Mouse (Mus musculus) liver, embryonic 13.5 days (tissue): ENCODE measurements around the gene Cit. TPM values are rescaled to one million over a fixed set of nuclear protein-coding genes. Genes with fewer than 3 reads are reported as not detected.

Experiments used
- ATAC-seq: fragments of 200-750 bp; cut with Nextera tagmentation; 2 replicates; pipeline ENCODE4 v1.8.0; 2017; ENCODE audit warnings: low read depth, mild to moderate bottlenecking, moderate number of reproducible peaks, moderate library complexity
- DNase-seq: peaks from one replicate; pipeline ENCODE4 v3.0.0; 2022
- H3K27ac ChIP-seq: fragments of 300-500 bp; sonication (generic); 2 replicates; pipeline ENCODE4 v1.5.1; 2015; ENCODE audit warnings: moderate library complexity, mild to moderate bottlenecking, inconsistent platforms
- H3K27me3 ChIP-seq: fragments of 300-500 bp; sonication (generic); 2 replicates; pipeline ENCODE4 v1.6.1; 2015; ENCODE audit warnings: mild to moderate bottlenecking, inconsistent platforms
- H3K36me3 ChIP-seq: fragments of 300-500 bp; sonication (generic); 2 replicates; pipeline ENCODE4 v1.6.1; 2015; ENCODE audit warnings: mild to moderate bottlenecking, inconsistent platforms
- H3K4me1 ChIP-seq: fragments of 300-500 bp; sonication (generic); replicated peaks from 2 replicates; pipeline ENCODE4 v1.6.1; 2015; ENCODE audit warnings: inconsistent platforms
- H3K4me2 ChIP-seq: fragments of 300-500 bp; sonication (generic); 2 replicates; pipeline ENCODE4 v1.6.1; 2015; ENCODE audit warnings: inconsistent platforms, mild to moderate bottlenecking, moderate library complexity
- H3K4me3 ChIP-seq: fragments of 300-500 bp; sonication (generic); replicated peaks from 2 replicates; pipeline ENCODE4 v1.5.1; 2015; ENCODE audit warnings: mild to moderate bottlenecking, inconsistent platforms
- H3K9ac ChIP-seq: fragments of 300-500 bp; sonication (generic); 2 replicates; pipeline ENCODE4 v1.6.1; 2015; ENCODE audit warnings: mild to moderate bottlenecking, inconsistent platforms
- H3K9me3 ChIP-seq: fragments of 300-500 bp; sonication (generic); replicated peaks from 2 replicates; pipeline ENCODE4 v1.6.1; 2016; ENCODE audit warnings: inconsistent platforms
- WGBS: fragments of 180-500 bp; shearing (Covaris S2); methylation state at CpG from one replicate; pipeline ENCODE4 v1.1.7; 2015; ENCODE audit not compliant: insufficient replicate concordance; 5-methylcytosine and 5-hydroxymethylcytosine counted together
- polyA plus RNA-seq: library from polyadenylated mRNA; unstranded; fragments of >200 nt; fragmentation: Nextera tagmentation; extraction: Ambion mirVana; gene quantifications from 2 replicates; pipeline ENCODE4 v1.2.1, GENCODE M21; 2015

Gene Cit
- polyA plus RNA-seq, 1 experiment from 2014 or later, result 39.4 TPM

DNA sequence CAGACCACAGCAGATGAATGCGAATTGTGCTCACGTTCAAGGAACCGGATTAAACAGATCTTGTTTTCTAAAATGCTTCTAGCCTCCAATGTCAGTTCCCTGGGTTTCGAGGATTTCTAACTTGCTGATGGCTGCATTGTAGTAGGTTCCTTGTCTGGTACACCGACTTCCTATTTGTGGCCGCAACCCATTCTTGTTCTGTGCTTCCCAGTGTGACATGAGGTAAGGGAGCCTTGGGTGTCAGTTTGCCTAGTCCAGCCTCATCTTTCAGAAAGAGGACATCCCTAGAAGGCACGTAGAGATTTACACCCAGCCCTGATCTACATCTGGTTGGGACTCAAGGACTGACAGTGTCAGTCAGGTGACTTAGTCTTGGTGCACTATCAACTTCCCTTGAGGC is 166.6 kb downstream of the Cit start:
- H3K9me3 ChIP-seq, result no peaks in the 10 kb centered on the region
- H3K27ac ChIP-seq, result no peak overlapping the region
- no peaks in the 10 kb centered on the region for H3K27me3 ChIP-seq
- H3K4me2 ChIP-seq, result no peak overlapping the region
- H3K36me3 ChIP-seq, result peaks cover 61% of the 10 kb centered on the region
- no peak for ATAC-seq
- no peak for DNase-seq
- peaks cover 53% of the 10 kb centered on the region for H3K4me1 ChIP-seq
- H3K4me3 ChIP-seq, result no peak overlapping the region
- H3K9ac ChIP-seq, result no peak overlapping the region
- WGBS, result 57% methylated on average over 7 of the region's 7 CpGs

- Histone ChIP-seq H3K4me1 (peaks cover 47% of the 10 kb centered on the region), H3K4me2 (no peak overlapping the region), H3K9ac (no peak overlapping the region), H3K27ac (peak overlapping the region; percentile 34; the same call in 1 of the 2 replicates), H3K9me3 (no peaks in the 10 kb centered on the region), H3K27me3 (no peaks in the 10 kb centered on the region), H3K4me3 (no peak overlapping the region), H3K36me3 (peaks cover 61% of the 10 kb centered on the region)
- 71% methylated on average over 7 of the region's 7 CpGs for WGBS
- no peak for DNase-seq
- ATAC-seq, result no peak
Observed at GRCm38 (mm10) chr5:116012503-116012902, 167.4 kb downstream of the Cit start.

- WGBS, result 77% methylated on average over 8 of the region's 8 CpGs
- peaks cover 55% of the 10 kb centered on the region for H3K4me1 ChIP-seq
- no peak overlapping the region for H3K9ac ChIP-seq
- no peak overlapping the region for H3K27ac ChIP-seq
- ATAC-seq, result no peak; the same call in 1 of the 2 replicates
- peaks cover 65% of the 10 kb centered on the region for H3K36me3 ChIP-seq
- H3K9me3 ChIP-seq, result no peaks in the 10 kb centered on the region
- no peak overlapping the region for H3K4me2 ChIP-seq
- H3K4me3 ChIP-seq, result no peak overlapping the region
- DNase-seq, result no peak
- no peaks in the 10 kb centered on the region for H3K27me3 ChIP-seq
Observed at GRCm38 (mm10) chr5:116013821-116014220, 168.7 kb downstream of the Cit start.

DNA sequence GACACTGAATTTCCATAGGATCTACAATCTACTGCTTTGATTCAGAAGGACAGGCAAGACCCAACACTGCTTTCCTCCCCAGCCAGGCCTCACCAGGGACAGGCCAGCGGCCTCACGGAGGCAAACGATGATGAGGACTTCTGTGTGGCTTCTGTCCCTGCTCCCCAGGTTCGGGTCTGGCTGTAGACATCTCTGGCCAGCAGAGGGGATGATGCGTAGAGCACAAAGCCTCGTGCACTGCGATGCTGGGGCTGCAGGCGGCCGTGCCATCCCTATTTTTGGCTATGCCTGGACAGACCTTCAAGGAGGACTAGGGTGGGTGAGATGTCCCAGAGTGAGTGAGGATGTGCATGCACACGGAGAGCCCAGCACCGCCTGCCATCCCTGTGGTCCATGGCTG is 169.2 kb downstream of the Cit start:
- no peak for ATAC-seq
- H3K4me3 ChIP-seq, result no peak overlapping the region
- WGBS, result 91% methylated on average over 11 of the region's 11 CpGs
- H3K36me3 ChIP-seq, result peaks cover 69% of the 10 kb centered on the region
- H3K27ac ChIP-seq, result no peak overlapping the region
- H3K27me3 ChIP-seq, result no peaks in the 10 kb centered on the region
- H3K9me3 ChIP-seq, result no peaks in the 10 kb centered on the region
- H3K4me2 ChIP-seq, result no peak overlapping the region
- no peak for DNase-seq
- H3K9ac ChIP-seq, result no peak overlapping the region
- peaks cover 55% of the 10 kb centered on the region for H3K4me1 ChIP-seq

DNA sequence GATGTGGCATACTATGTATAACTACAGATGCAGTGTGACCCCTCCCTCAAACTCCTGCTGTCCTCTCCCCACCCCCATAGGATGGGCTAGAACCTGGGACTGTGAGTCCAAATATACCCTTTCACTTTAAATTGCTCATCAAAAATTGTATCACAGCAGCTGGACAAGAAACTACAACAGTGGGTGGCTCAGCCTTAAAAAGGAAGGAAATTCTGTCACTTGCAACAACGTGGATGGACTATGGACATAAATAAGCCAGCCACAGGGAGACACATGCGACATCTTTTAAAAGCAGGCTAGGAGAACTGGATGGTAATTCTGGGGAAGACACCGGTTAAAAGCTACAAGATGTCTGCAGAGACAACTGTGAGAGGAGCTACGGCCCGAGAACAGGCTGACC is 171.5 kb downstream of the Cit start:
- H3K27ac ChIP-seq, result no peak overlapping the region; the same call in 1 of the 2 replicates
- H3K4me3 ChIP-seq, result no peak overlapping the region
- peaks cover 92% of the 10 kb centered on the region for H3K36me3 ChIP-seq
- DNase-seq (no peak), ATAC-seq (no peak)
- no peak overlapping the region for H3K4me2 ChIP-seq
- H3K9me3 ChIP-seq, result no peaks in the 10 kb centered on the region
- 86% methylated on average over 5 of the region's 5 CpGs for WGBS
- H3K27me3 ChIP-seq, result no peaks in the 10 kb centered on the region
- peaks cover 65% of the 10 kb centered on the region for H3K4me1 ChIP-seq
- H3K9ac ChIP-seq, result no peak overlapping the region

DNA sequence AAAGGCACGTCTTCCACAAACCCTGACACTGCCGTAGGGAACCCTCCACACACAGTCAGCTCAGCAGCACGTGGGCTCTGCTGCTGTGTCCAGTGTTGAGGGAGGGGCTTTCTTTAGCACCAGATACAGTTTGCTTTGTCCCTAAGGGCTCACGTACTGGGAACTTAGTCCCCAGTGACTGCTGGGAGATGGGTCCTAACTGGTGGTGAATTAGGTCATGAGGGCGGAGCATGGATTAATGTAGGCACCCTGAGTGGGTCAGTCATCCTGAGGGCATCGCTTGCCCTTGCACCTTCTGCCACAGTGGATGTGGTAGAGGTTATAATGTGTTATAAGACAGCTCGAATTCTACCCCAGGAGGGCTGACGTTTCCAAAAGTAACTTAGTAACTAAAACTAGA is 172.3 kb downstream of the Cit start:
- Histone ChIP-seq H3K36me3 (peaks cover 100% of the 10 kb centered on the region), H3K4me2 (no peak overlapping the region), H3K27me3 (no peaks in the 10 kb centered on the region), H3K4me3 (no peak overlapping the region), H3K27ac (no peak overlapping the region), H3K4me1 (peaks cover 70% of the 10 kb centered on the region), H3K9me3 (no peaks in the 10 kb centered on the region), H3K9ac (no peak overlapping the region)
- 88% methylated on average over 8 of the region's 8 CpGs for WGBS
- no peak for DNase-seq
- no peak for ATAC-seq

DNA sequence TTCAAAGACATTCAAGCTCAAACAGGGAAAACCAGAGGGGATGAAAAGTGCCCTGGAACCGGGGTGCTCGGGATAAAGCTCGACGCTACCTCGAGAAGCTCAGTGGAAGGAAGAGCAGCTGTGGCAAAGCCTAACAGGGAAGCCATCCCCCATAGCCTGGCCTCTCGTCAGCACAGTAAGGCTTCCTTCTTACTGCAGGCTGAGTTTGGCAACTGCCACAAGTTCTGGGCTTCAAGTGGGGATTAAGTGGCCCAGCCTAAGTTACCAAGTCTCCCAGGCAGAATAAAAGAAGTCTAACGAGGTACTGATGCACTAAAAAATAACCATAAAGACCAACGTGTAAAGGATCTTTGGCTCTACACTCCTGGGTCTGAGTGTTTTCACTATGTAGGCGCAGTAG is 173.1 kb downstream of the Cit start:
- ATAC-seq, result no peak
- peaks cover 97% of the 10 kb centered on the region for H3K36me3 ChIP-seq
- H3K4me3 ChIP-seq, result no peak overlapping the region
- H3K9ac ChIP-seq, result no peak overlapping the region
- peak overlapping the region; percentile 79; the same call in 1 of the 2 replicates for H3K27ac ChIP-seq
- peaks cover 76% of the 10 kb centered on the region for H3K4me1 ChIP-seq
- H3K9me3 ChIP-seq, result no peaks in the 10 kb centered on the region
- DNase-seq, result no peak
- 87% methylated on average over 9 of the region's 9 CpGs for WGBS
- no peaks in the 10 kb centered on the region for H3K27me3 ChIP-seq
- H3K4me2 ChIP-seq, result no peak overlapping the region

DNA sequence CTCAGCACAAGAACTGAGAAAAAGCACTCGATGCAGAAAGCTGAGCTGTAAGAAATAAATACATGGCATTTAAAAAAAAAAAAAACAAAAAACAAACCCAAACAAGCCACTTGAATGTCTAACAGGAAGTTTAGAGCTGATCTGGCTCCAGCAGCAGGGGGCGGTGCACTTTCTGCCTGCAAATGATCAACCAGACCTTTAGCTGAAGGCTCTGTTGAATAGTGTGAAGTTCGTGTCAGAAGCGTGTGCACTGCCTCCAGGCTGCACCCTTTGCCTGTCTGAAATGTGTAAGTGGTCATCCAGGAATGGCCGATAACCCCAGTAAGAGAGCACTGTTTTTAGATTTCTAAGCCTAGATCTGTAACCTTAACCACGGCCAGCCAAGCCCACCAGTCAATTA is 173.7 kb downstream of the Cit start:
- Histone ChIP-seq H3K9ac (peak overlapping the region; percentile 55), H3K27ac (peak overlapping the region; percentile 79), H3K4me3 (peak overlapping the region; percentile 20; the same call in 1 of the 2 replicates), H3K9me3 (no peaks in the 10 kb centered on the region), H3K4me1 (peaks cover 72% of the 10 kb centered on the region), H3K36me3 (peaks cover 91% of the 10 kb centered on the region), H3K4me2 (peak overlapping the region; percentile 93), H3K27me3 (no peaks in the 10 kb centered on the region)
- DNase-seq, result no peak
- ATAC-seq, result no peak
- WGBS, result 59% methylated on average over 6 of the region's 6 CpGs

DNA sequence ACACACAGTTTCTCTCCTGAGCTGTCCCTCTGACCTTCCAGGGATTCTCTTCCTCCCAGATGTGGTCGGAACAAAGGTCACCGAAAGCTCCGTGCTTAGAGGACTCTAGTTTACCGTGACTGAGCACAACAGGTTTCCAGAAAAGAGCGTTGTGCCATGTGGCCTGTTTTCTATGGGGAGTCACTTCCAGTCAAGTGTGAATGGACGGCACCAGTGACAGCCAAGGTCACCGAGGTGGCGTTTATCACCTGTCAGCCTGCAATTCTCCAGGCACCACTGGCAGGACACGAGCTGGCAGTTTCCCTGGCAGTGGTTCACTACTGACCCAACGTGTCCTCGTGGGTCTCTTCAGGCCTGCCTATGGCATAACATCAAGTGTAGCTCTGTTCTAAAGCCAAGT is 174.3 kb downstream of the Cit start:
- peak overlapping the region; percentile 79 for H3K27ac ChIP-seq
- 67% methylated on average over 11 of the region's 11 CpGs for WGBS
- ATAC-seq (no peak), DNase-seq (no peak)
- H3K27me3 ChIP-seq, result no peaks in the 10 kb centered on the region
- no peaks in the 10 kb centered on the region for H3K9me3 ChIP-seq
- H3K36me3 ChIP-seq, result peaks cover 85% of the 10 kb centered on the region
- peak overlapping the region; percentile 55 for H3K9ac ChIP-seq
- H3K4me2 ChIP-seq, result peak overlapping the region; percentile 93
- H3K4me3 ChIP-seq, result peak overlapping the region; percentile 20
- H3K4me1 ChIP-seq, result peaks cover 66% of the 10 kb centered on the region

DNA sequence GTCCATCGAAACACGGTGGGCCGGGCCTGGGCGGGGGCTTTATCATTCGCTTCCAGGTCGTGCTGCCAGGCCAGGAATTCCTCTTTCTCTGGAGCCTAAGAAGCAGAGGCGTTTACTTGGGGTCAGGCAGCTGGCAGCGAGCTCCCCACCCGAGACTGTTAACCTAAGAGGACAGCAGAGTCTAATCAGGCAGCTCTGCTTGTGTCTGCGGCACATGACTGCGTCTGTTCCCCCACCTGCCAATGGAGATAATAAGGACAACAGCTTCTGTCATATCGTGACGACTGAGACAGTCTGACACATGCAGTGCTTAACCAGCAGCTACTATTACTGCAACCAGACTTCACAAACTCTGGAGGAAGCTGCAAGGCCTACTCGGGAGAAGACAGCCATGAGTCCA is 176.5 kb downstream of the Cit start:
- peak overlapping the region; percentile 94 for H3K9ac ChIP-seq
- H3K4me2 ChIP-seq, result peak overlapping the region; percentile 93
- no peaks in the 10 kb centered on the region for H3K9me3 ChIP-seq
- H3K27ac ChIP-seq, result peak overlapping the region; percentile 96
- 20% methylated on average over 14 of the region's 14 CpGs for WGBS
- peak overlapping the region; percentile 84 for H3K4me3 ChIP-seq
- ATAC-seq, result peak; percentile 73
- H3K4me1 ChIP-seq, result peaks cover 80% of the 10 kb centered on the region
- DNase-seq, result peak; percentile 78
- peaks cover 63% of the 10 kb centered on the region for H3K36me3 ChIP-seq
- H3K27me3 ChIP-seq, result no peaks in the 10 kb centered on the region

DNA sequence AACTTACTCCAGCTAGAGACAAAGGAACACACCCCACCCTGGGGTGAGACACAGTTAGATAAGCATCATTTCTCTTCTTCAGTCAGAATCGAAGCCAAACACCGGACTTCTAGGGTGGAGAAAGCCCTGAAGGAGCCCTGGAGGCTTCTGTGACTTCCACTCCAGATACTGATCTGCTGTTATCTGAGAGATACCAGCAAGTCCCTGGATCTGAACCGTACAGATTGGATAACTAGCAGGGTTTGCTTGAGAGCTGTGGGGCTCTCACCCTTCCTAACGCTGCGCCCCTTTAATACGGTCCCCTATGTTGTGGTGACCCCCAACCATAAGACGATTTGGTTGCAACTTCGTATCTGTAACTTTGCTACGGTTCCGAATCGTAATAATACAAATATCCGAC is 177.1 kb downstream of the Cit start:
- no peak for DNase-seq
- H3K27ac ChIP-seq, result peak overlapping the region; percentile 96
- peaks cover 58% of the 10 kb centered on the region for H3K36me3 ChIP-seq
- peak overlapping the region; percentile 84 for H3K4me3 ChIP-seq
- 39% methylated on average over 12 of the region's 12 CpGs for WGBS
- peak overlapping the region; percentile 94 for H3K9ac ChIP-seq
- peak; percentile 14 for ATAC-seq
- H3K9me3 ChIP-seq, result no peaks in the 10 kb centered on the region
- no peaks in the 10 kb centered on the region for H3K27me3 ChIP-seq
- H3K4me1 ChIP-seq, result peaks cover 81% of the 10 kb centered on the region
- peak overlapping the region; percentile 93 for H3K4me2 ChIP-seq

DNA sequence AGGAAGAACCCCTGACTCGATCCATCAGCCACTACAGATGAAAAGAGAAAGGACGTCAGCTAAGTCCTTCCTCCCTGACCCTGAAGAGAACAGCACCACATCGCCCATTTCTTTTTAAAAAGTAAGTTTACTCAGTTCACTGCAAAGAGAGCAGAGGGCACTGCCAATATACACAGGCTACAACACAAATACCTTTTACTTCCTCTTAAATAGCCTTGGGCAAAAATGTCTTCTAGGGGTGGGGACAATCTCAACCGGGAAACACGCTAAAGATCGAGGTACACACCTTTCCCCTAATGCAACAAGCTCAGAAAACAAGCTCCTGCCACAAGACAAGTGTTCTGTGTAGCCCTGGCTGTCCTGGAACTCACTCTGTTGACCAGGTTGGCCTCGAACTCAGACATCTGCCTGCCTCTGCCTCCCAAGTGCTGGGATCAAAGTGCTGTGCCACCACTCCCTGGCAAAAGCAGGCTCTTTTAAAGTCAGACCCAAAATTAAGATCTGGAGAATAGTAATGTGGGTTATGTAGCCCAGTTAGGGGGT is 177.7 kb downstream of the Cit start:
- Histone ChIP-seq H3K27me3 (no peaks in the 10 kb centered on the region), H3K4me3 (peak overlapping the region; percentile 84), H3K27ac (peak overlapping the region; percentile 96), H3K4me1 (peaks cover 85% of the 10 kb centered on the region), H3K36me3 (peaks cover 52% of the 10 kb centered on the region), H3K4me2 (peak overlapping the region; percentile 93), H3K9me3 (no peaks in the 10 kb centered on the region), H3K9ac (peak overlapping the region; percentile 94)
- DNase-seq (no peak), ATAC-seq (no peak)
- WGBS, result 15% methylated on average over 7 of the region's 7 CpGs
